Mouse (Mus musculus): Measurements from ENCODE around the gene Tnni3. TPM values are rescaled to one million over a fixed set of nuclear protein-coding genes. Genes with fewer than 3 reads are reported as not detected.
A peak's percentile ranks its signal among the peaks of the same experiment; 100 is the strongest.

Gene Tnni3
- polyA plus RNA-seq, 1 experiment from 2014 or later = 2.9 TPM

- Histone ChIP-seq H3K36me3 (ENCODE audit: inconsistent target) (peaks cover 21% of the 10 kb centered on the region; the same call in 1 of the 2 replicates), H3K79me2 (ENCODE audit: inconsistent target) (peaks cover 90% of the 10 kb centered on the region), H3K4me3 (ENCODE audit: inconsistent target) (no peak overlapping the region), H3K27ac (no peak overlapping the region)
- WGBS (ENCODE audit: missing documents) = 87% methylated on average over 3 of the region's 3 CpGs
These were observed 27.6 kb downstream of the Tnni3 start for GRCm38 (mm10) chr7:4496468-4496867.

GRCm38 (mm10) chr7:4493991-4494390, 30.0 kb downstream of the Tnni3 start:
- Histone ChIP-seq H3K36me3 (ENCODE audit: inconsistent target) (peaks cover 35% of the 10 kb centered on the region), H3K4me3 (ENCODE audit: inconsistent target) (no peak overlapping the region), H3K27ac (peak overlapping the region; percentile 67), H3K79me2 (ENCODE audit: inconsistent target) (peaks cover 94% of the 10 kb centered on the region)
- 0% methylated on average over 1 of the region's 1 CpGs for WGBS (ENCODE audit: missing documents)

- peak overlapping the region; percentile 67 for H3K27ac ChIP-seq
- no peak overlapping the region for H3K4me3 ChIP-seq (ENCODE audit: inconsistent target)
- WGBS (ENCODE audit: missing documents) = 24% methylated on average over 13 of the region's 13 CpGs
- H3K36me3 ChIP-seq (ENCODE audit: inconsistent target) = peaks cover 49% of the 10 kb centered on the region
- peaks cover 94% of the 10 kb centered on the region for H3K79me2 ChIP-seq (ENCODE audit: inconsistent target)
These were observed 31.5 kb downstream of the Tnni3 start for GRCm38 (mm10) chr7:4492284-4493224.

GRCm38 (mm10) chr7:4491308-4491707, 32.7 kb downstream of the Tnni3 start:
- Histone ChIP-seq H3K36me3 (ENCODE audit: inconsistent target) (peaks cover 51% of the 10 kb centered on the region), H3K27ac (peak overlapping the region; percentile 67), H3K79me2 (ENCODE audit: inconsistent target) (peaks cover 94% of the 10 kb centered on the region), H3K4me3 (ENCODE audit: inconsistent target) (no peak overlapping the region)
- 37% methylated on average over 6 of the region's 6 CpGs for WGBS (ENCODE audit: missing documents)

GRCm38 (mm10) chr7:4482281-4482680, 41.7 kb downstream of the Tnni3 start:
- Histone ChIP-seq H3K79me2 (ENCODE audit: inconsistent target) (peaks cover 18% of the 10 kb centered on the region), H3K36me3 (ENCODE audit: inconsistent target) (peaks cover 63% of the 10 kb centered on the region)
- WGBS (ENCODE audit: missing documents) = 90% methylated on average over 12 of the region's 12 CpGs

GRCm38 (mm10) chr7:4479674-4480073, 44.4 kb downstream of the Tnni3 start:
- no peak overlapping the region for H3K4me3 ChIP-seq (ENCODE audit: inconsistent target)
- no peaks in the 10 kb centered on the region for H3K79me2 ChIP-seq (ENCODE audit: inconsistent target)
- peaks cover 37% of the 10 kb centered on the region for H3K36me3 ChIP-seq (ENCODE audit: inconsistent target)
- no peak overlapping the region for H3K27ac ChIP-seq
- 64% methylated on average over 6 of the region's 6 CpGs for WGBS (ENCODE audit: missing documents)

More at GRCm38 (mm10) chr7:4482281-4482680, 41.7 kb downstream of the Tnni3 start:
- Histone ChIP-seq H3K27ac (no peak overlapping the region), H3K4me3 (ENCODE audit: inconsistent target) (no peak overlapping the region)

- no peak overlapping the region for H3K4me3 ChIP-seq (ENCODE audit: inconsistent target)
- H3K79me2 ChIP-seq (ENCODE audit: inconsistent target) = no peaks in the 10 kb centered on the region
- H3K36me3 ChIP-seq (ENCODE audit: inconsistent target) = peaks cover 29% of the 10 kb centered on the region
- WGBS (ENCODE audit: missing documents) = 41% methylated on average over 16 of the region's 16 CpGs
- H3K27ac ChIP-seq = no peak overlapping the region
These were observed 45.2 kb downstream of the Tnni3 start for GRCm38 (mm10) chr7:4478796-4479291.

GRCm38 (mm10) chr7:4478021-4478795, 45.8 kb downstream of the Tnni3 start:
- WGBS (ENCODE audit: missing documents) = 40% methylated on average over 39 of the region's 39 CpGs
- no peak overlapping the region for H3K27ac ChIP-seq

GRCm38 (mm10) chr7:4473940-4474339, 50.1 kb downstream of the Tnni3 start:
- H3K36me3 ChIP-seq (ENCODE audit: inconsistent target) = no peaks in the 10 kb centered on the region
- H3K27ac ChIP-seq = no peak overlapping the region
- no peaks in the 10 kb centered on the region for H3K79me2 ChIP-seq (ENCODE audit: inconsistent target)
- no peak overlapping the region for H3K4me3 ChIP-seq (ENCODE audit: inconsistent target)
- WGBS (ENCODE audit: missing documents) = 51% methylated on average over 15 of the region's 19 CpGs

More at GRCm38 (mm10) chr7:4478021-4478795, 45.8 kb downstream of the Tnni3 start:
- peaks cover 23% of the 10 kb centered on the region for H3K36me3 ChIP-seq (ENCODE audit: inconsistent target)
- H3K79me2 ChIP-seq (ENCODE audit: inconsistent target) = no peaks in the 10 kb centered on the region
- H3K4me3 ChIP-seq (ENCODE audit: inconsistent target) = no peak overlapping the region

GRCm38 (mm10) chr7:4471179-4471555, 52.9 kb downstream of the Tnni3 start:
- H3K27ac ChIP-seq = no peak overlapping the region
- no peaks in the 10 kb centered on the region for H3K36me3 ChIP-seq (ENCODE audit: inconsistent target)
- no peaks in the 10 kb centered on the region for H3K79me2 ChIP-seq (ENCODE audit: inconsistent target)
- WGBS (ENCODE audit: missing documents) = 43% methylated on average over 24 of the region's 24 CpGs
- no peak overlapping the region for H3K4me3 ChIP-seq (ENCODE audit: inconsistent target)

- Histone ChIP-seq H3K79me2 (ENCODE audit: inconsistent target) (no peaks in the 10 kb centered on the region), H3K36me3 (ENCODE audit: inconsistent target) (no peaks in the 10 kb centered on the region), H3K27ac (no peak overlapping the region), H3K4me3 (ENCODE audit: inconsistent target) (no peak overlapping the region)
- WGBS (ENCODE audit: missing documents) = 38% methylated on average over 34 of the region's 35 CpGs
These were observed 53.5 kb downstream of the Tnni3 start for GRCm38 (mm10) chr7:4470275-4471178.

Data from macrophage (primary cell).